Mouse (Mus musculus) thymus, postnatal 25 days (tissue): Measurements from ENCODE around the gene Sik3.

Experiments
- DNase-seq: peaks from one replicate; pipeline ENCODE4 v3.0.0; 2022

Sik3 gene

GRCm38 (mm10) chr9:46196699-46197169 lies 184.1 kb downstream of the Sik3 start:
- no peak for DNase-seq

GRCm38 (mm10) chr9:46198461-46198860 lies 185.8 kb downstream of the Sik3 start:
- no peak for DNase-seq

GRCm38 (mm10) chr9:46198936-46199335 lies 186.3 kb downstream of the Sik3 start:
- DNase-seq, result no peak

GRCm38 (mm10) chr9:46199609-46200008 lies 187.0 kb downstream of the Sik3 start:
- DNase-seq, result no peak

GRCm38 (mm10) chr9:46206834-46207500 lies 194.3 kb downstream of the Sik3 start:
- DNase-seq, result no peak

- DNase-seq, result no peak
Measured at GRCm38 (mm10) chr9:46207501-46207869, 194.9 kb downstream of the Sik3 start.

GRCm38 (mm10) chr9:46208401-46208974 lies 195.9 kb downstream of the Sik3 start:
- no peak for DNase-seq

GRCm38 (mm10) chr9:46210473-46210872 lies 197.9 kb downstream of the Sik3 start:
- no peak for DNase-seq

GRCm38 (mm10) chr9:46214276-46214675 lies 201.7 kb downstream of the Sik3 start:
- no peak for DNase-seq

- DNase-seq, result no peak
Measured at GRCm38 (mm10) chr9:46214946-46215337, 202.3 kb downstream of the Sik3 start.

- no peak for DNase-seq
Measured at GRCm38 (mm10) chr9:46215338-46216322, 203.0 kb downstream of the Sik3 start.

- DNase-seq, result no peak
Measured at GRCm38 (mm10) chr9:46216744-46217470, 204.3 kb downstream of the Sik3 start.

- DNase-seq, result no peak
Measured at GRCm38 (mm10) chr9:46218176-46218575, 205.6 kb downstream of the Sik3 start.

- DNase-seq, result no peak
Measured at GRCm38 (mm10) chr9:46223090-46223489, 210.5 kb downstream of the Sik3 start.

GRCm38 (mm10) chr9:46224101-46224500 lies 211.5 kb downstream of the Sik3 start:
- no peak for DNase-seq

- DNase-seq, result no peak
Measured at GRCm38 (mm10) chr9:46224945-46225660, 212.5 kb downstream of the Sik3 start.

- DNase-seq, result no peak
Measured at GRCm38 (mm10) chr9:46227064-46227614, 214.5 kb downstream of the Sik3 start.

- DNase-seq, result no peak
Measured at GRCm38 (mm10) chr9:46228491-46228890, 215.9 kb downstream of the Sik3 start, which contains the start of gene Apoa1. TSS of gene Apoa1 (plus strand) at chr9:46228580.

GRCm38 (mm10) chr9:46229573-46230449 lies 217.2 kb downstream of the Sik3 start:
- DNase-seq, result peak; percentile 61

- no peak for DNase-seq
Measured at GRCm38 (mm10) chr9:46230450-46230975, 217.9 kb downstream of the Sik3 start.
